Mouse (Mus musculus): ENCODE results near the gene Parp9.

DNA sequence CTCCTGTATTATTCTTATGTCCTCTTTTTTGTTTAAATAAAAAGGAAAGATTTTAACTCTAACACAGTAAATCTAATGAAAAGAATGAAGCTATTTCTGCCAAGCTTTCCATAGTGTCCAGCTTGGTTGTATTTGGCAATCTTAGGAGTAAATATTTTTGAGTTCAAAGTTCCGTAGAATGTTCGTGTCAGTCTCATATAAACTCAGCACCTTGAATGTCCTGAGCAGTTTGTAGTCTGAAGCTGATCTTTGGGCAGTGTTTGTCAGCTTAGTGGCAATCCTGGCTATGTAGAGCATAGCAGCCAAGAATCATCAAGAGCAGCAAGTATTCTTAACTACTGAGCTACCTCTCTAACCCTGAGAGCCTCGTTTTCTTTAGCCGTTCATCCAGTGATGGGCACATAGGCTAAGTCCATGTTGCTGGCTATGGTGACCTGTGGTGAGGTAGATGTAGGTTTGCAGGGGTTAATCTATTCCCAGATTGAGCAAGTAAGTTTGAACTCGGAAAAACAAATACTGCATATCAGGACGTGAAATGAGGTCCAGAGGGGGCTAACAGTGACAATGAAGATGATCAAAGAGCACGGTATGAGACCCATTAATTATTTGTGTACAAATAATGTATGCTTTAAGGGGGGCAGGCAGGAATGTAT lies 14.6 kb upstream of the Parp9 start:
- TF ChIP-seq POLR2A (IDR thresholded peaks at IDR 0.05; ENCODE audit: insufficient read depth, low read depth, low read length), result no peak
- no peak for TF ChIP-seq CTCF (IDR thresholded peaks at IDR 0.05)
- no peak for TF ChIP-seq EP300 (IDR thresholded peaks at IDR 0.05; ENCODE audit: insufficient read depth, low read depth, low read length)

Data from heart, adult 2 months (tissue).